Mouse (Mus musculus) lung, postnatal 10 days (tissue): ENCODE measurements around the gene 1600012H06Rik.
"Not testable (repeated sequence)": the region's sequence is repeated elsewhere in the genome, so short reads cannot be mapped to it uniquely, and the experiment has no call there.

Experiments used
- DNase-seq: peaks from one replicate; pipeline ENCODE4 v3.0.0; 2021

1600012H06Rik gene

DNA sequence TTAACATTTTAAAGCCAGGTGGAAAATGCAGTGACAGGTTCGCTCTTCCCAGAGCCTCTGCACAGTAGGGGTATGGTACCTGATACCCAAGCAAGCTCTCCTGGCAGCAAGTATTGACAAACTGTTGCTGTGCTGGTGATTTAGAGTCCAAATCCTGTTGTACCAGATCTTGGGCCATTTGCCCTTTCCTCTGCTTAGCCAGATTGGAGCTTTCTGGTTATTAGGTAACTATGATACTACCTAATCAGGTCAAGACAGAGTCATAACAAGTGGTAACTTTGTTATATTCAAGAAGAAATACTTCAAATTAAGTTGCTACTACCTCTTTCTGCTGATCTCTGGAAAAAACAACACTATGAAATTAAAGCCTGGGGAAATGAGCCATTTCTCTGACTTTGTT is 1.6 kb downstream of the 1600012H06Rik start:
- DNase-seq: no peak

GRCm38 (mm10) chr17:14949161-14949827 is 6.3 kb downstream of the 1600012H06Rik start:
- DNase-seq: no peak

- no peak for DNase-seq
Measured at GRCm38 (mm10) chr17:14953452-14953851, 10.5 kb downstream of the 1600012H06Rik start.

DNA sequence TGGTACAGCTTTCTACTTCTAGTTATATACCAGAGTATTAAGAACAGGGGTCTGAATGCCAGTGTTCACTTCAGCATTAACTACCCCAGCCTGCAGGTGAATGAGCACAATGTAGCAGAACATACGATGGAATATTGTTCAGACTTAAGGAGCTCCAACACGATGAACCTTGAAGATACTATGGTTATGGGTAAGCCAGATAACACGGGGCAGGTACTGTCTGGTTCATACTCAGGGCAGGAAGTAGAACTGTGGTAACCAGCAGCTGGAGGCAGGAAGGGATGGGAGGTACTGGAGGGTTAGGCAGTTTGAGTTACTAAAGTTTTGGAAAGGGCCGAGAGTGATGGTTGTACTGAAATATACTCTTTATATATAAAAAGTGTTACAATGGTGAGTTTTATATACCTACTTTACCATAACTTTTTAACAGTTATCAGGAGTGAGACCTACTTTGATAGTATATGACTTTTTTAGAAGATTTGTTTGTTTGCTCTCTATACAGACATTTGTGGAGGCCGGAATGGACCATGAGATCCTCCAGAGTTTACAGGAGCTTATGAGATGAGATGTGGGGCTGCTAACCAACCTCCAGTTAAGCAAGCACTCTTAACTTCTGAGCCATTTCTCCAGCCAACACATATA is 15.8 kb downstream of the 1600012H06Rik start:
- DNase-seq: no peak

- no peak for DNase-seq
Measured at GRCm38 (mm10) chr17:14959979-14960378, 17.0 kb downstream of the 1600012H06Rik start.

DNA sequence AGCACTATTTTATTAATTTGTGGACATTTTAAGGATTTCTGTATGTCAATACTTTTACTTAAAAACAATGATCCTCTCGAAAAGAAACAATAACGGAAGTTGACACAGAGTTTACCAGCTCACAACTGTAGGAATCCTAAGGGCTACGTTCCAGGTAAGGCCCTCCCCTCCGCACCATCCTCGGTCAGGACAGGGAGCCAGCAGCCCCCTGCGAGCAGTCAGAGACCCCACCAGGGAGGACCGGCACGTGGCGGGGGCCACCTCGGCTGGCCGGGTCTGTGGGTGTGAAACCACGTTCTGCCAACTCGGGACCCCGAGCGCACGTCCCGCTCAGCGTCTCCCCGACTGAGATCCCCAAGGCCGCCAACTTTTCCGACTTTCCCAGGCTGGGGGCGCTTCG is 17.5 kb downstream of the 1600012H06Rik start:
- peak; percentile 18 for DNase-seq

GRCm38 (mm10) chr17:14960951-14961556 is 18.1 kb downstream of the 1600012H06Rik start, which contains the start of gene Phf10:
Phf10 (minus strand) TSS chr17:14961273.
- peak; percentile 51 for DNase-seq

- DNase-seq: not testable (repeated sequence)
Measured at GRCm38 (mm10) chr17:14961557-14962154, 18.7 kb downstream of the 1600012H06Rik start.

- DNase-seq: not testable (repeated sequence)
Measured at GRCm38 (mm10) chr17:14968373-14968913, 25.5 kb downstream of the 1600012H06Rik start.

GRCm38 (mm10) chr17:14977718-14978361 is 34.9 kb downstream of the 1600012H06Rik start:
- not testable (repeated sequence) for DNase-seq

DNA sequence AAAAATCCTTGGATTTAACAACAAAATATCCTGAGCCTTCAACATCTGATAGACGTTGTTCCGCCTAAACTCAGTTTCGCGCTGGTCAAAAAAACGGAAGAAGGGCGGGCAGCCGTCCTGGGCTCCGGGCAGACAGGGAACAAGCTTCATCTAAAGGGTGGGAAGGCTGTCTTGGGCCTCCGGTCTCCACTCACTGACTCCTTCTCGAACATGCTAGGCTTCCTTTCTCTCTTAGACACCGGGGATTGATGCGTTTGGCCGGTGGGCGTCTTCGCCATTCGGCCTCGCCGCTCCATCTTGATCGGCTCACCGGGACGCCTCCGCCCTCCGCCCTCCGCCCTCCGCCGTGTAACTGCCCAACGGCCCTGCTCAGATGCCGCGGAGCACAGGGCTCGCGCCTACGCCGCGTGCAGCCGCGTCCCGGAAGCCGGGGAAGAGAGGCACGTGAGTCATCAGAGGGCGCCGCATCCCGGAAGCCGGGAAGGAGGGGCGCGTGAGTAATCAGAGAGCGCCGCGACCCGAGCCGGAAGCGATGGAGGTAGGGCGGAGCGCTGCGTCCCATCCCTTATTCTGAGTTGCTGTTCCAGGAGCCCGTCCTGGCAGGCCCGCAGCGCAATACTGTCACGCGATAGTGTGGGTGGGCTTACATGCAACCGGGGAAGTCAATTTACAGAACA is 35.5 kb downstream of the 1600012H06Rik start, which contains the start of the genes 9030025P20Rik and Gm3417:
9030025P20Rik (plus strand) TSS at position 107 of the 677 bp plus-strand sequence.
Gm3417 (minus strand) TSS at position 429 of the 677 bp plus-strand sequence.
- not testable (repeated sequence) for DNase-seq

GRCm38 (mm10) chr17:14990116-14990702 is 47.2 kb downstream of the 1600012H06Rik start:
- DNase-seq: peak; percentile 6

DNA sequence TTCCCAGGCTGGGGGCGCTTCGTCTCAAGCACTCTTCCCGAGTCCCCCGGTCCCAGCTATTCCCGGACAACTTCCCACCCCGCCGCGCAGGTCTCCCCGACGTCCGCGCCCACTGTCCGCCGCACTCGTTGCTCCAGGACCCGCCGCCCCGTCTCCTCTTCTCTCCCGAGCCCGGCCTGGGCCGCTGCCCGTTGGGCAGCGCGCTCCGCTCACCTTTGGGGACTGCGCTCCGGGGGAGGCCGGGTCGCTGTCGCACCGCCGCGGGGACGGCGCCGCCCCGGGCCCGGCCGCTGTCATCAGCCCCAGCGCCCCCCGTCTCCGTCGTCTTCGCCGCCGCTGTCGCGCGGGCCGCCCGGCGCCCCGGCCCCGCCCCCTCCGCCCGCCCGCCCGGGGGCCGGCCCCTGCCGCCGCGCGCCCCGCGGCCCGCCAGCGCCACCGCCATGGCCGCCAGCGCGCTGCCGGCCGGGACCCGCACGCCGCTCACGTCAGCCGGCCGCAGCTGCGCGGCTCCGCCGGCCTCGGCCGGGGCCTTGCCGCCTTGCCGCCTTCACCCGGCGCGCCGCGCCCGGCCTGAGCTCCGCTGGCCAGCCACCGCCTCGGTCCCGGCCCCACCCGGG is 49.6 kb downstream of the 1600012H06Rik start:
- not testable (repeated sequence) for DNase-seq

DNA sequence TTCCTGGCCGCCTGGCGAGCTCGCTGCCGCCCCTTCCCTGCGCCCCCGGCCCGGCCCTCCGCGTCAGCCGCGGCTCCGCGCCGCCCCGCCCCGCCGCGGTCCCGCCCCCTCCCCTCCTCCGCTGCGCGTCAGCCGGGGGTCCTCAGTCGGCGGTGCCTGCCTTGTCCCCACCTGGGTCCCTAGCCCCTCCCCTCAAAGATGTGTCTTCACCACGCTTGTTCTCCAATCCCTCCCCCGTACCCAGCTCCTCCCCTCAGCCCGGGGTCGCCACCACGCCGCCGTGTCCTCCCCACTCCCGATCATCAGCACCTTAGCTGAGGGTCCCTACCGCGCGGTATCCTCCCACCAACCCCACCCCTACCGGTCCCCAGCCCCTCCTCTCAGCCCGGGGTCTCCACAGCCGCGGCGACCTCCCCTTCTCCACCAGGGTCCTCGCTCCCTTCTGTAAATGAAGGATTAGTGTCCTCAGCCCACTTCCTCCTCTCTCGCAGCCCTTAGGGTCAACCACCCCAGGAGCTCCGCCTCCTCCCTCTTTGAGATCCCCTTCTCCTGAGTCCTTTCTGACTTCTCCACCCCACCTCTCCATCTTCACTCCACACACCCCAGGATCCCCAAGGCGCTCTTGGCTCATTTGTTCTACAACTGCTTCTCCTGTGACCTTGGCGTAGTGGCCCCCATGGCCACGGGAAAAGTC is 50.3 kb downstream of the 1600012H06Rik start:
- not testable (repeated sequence) for DNase-seq

GRCm38 (mm10) chr17:14994140-14994539 is 51.2 kb downstream of the 1600012H06Rik start:
- not testable (repeated sequence) for DNase-seq

DNA sequence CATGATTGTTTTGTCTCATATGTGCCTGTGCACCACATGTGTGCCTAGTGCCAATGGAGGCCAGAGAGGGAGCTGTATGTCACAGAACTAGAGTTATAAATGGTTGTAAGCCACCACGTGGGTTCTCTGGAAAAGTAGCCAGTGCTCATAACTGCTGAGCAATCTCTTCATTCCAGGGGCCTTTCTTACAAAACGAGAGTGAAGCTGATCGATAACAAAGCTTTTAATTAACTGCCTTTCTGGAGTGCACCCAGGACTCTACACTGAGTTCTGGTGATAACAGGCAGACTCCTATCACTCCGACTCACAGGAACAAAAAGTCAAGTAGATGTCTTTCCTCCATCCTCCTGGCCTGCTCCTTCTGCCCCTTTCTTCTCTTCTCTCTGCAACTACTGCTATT is 57.1 kb downstream of the 1600012H06Rik start:
- DNase-seq: not testable (repeated sequence)

GRCm38 (mm10) chr17:15009088-15009487 is 66.1 kb downstream of the 1600012H06Rik start:
- not testable (repeated sequence) for DNase-seq
